Mouse (Mus musculus) gastrocnemius, adult 2 months (tissue): ENCODE results near the gene Esrrb. TPM values are rescaled to one million over a fixed set of nuclear protein-coding genes. Genes with fewer than 3 reads are reported as not detected.

Source experiments
- DNase-seq: peaks from one replicate; pipeline ENCODE4 v3.0.0; 2022
- H3K27ac ChIP-seq: fragments of 200-600 bp; 2 replicates; pipeline ENCODE4 v1.8.1; 2022; ENCODE audit warnings: mild to moderate bottlenecking
- H3K4me3 ChIP-seq: fragments of 200-600 bp; 2 replicates; pipeline ENCODE4 v1.8.1; 2022; ENCODE audit warnings: mild to moderate bottlenecking, moderate library complexity
- CTCF ChIP-seq: fragments of 200-600 bp; IDR thresholded peaks from 2 replicates; pipeline ENCODE4 v1.8.1; 2022; ENCODE audit warnings: antibody characterized with exemption, mild to moderate bottlenecking, moderate library complexity
- intact Hi-C: fragments of 180-260 bp; cut with DNase I; formaldehyde crosslinking; loops from one replicate; pipeline ENCODE4 v1.15.1; 2025
- total RNA-seq, 2 experiments: library from RNA; stranded (reverse); gene quantifications; 2 replicates each; pipeline ENCODE4 v1.2.3; 2021

The Esrrb gene
- total RNA-seq, 2 experiments from 2014 or later = 5.4 to 11.5 TPM

GRCm38 (mm10) chr12:86370611-86371383, 9.9 kb downstream of the Esrrb start:
- no peak overlapping the region for H3K4me3 ChIP-seq
- intact Hi-C loops = no loop called here
- TF ChIP-seq CTCF = no peak
- no peak overlapping the region for H3K27ac ChIP-seq
- no peak for DNase-seq

GRCm38 (mm10) chr12:86374286-86374685, 13.4 kb downstream of the Esrrb start:
- intact Hi-C loops = no loop called here
- TF ChIP-seq CTCF = no peak

GRCm38 (mm10) chr12:86379672-86380213, 18.8 kb downstream of the Esrrb start:
- Histone ChIP-seq H3K27ac (no peak overlapping the region), H3K4me3 (no peak overlapping the region)
- no peak for TF ChIP-seq CTCF
- no peak for DNase-seq
- intact Hi-C loops = no loop called here

More at GRCm38 (mm10) chr12:86374286-86374685, 13.4 kb downstream of the Esrrb start:
- Histone ChIP-seq H3K27ac (no peak overlapping the region), H3K4me3 (no peak overlapping the region)
- DNase-seq = no peak

- no peak overlapping the region for H3K4me3 ChIP-seq
- no peak overlapping the region for H3K27ac ChIP-seq
- intact Hi-C loops = no loop called here
- no peak for DNase-seq
- TF ChIP-seq CTCF = no peak
These were observed 22.9 kb downstream of the Esrrb start for GRCm38 (mm10) chr12:86383803-86384202.

GRCm38 (mm10) chr12:86387671-86388270, 26.9 kb downstream of the Esrrb start:
- Histone ChIP-seq H3K4me3 (no peak overlapping the region), H3K27ac (no peak overlapping the region)
- no peak for DNase-seq
- TF ChIP-seq CTCF = no peak
- intact Hi-C loops = no loop called here

GRCm38 (mm10) chr12:86394773-86395172, 33.9 kb downstream of the Esrrb start:
- Histone ChIP-seq H3K27ac (no peak overlapping the region), H3K4me3 (no peak overlapping the region)
- DNase-seq = no peak
- TF ChIP-seq CTCF = no peak
- intact Hi-C loops = no loop called here

- TF ChIP-seq CTCF = no peak
These were observed 34.4 kb downstream of the Esrrb start for GRCm38 (mm10) chr12:86395326-86395725.

GRCm38 (mm10) chr12:86398762-86399161, 37.8 kb downstream of the Esrrb start:
- no peak overlapping the region for H3K27ac ChIP-seq
- no peak for TF ChIP-seq CTCF
- intact Hi-C loops = no loop called here
- no peak overlapping the region for H3K4me3 ChIP-seq
- no peak for DNase-seq

More at GRCm38 (mm10) chr12:86395326-86395725, 34.4 kb downstream of the Esrrb start:
- Histone ChIP-seq H3K27ac (no peak overlapping the region), H3K4me3 (no peak overlapping the region)
- intact Hi-C loops = no loop called here
- DNase-seq = no peak

- DNase-seq = peak; percentile 86
- TF ChIP-seq CTCF = peak; percentile 92
- no peak overlapping the region for H3K27ac ChIP-seq
- intact Hi-C loops = loop anchor here (1.0 to 5.0 kb wide), 3 partner anchors 95 to 270 kb away; no protein-coding TSS in a partner anchor
- H3K4me3 ChIP-seq = peak overlapping the region; percentile 60
These were observed 41.8 kb downstream of the Esrrb start for GRCm38 (mm10) chr12:86402718-86403117.

GRCm38 (mm10) chr12:86421490-86421904, 60.6 kb downstream of the Esrrb start:
- peak; percentile 52 for DNase-seq
- no peak for TF ChIP-seq CTCF
- Histone ChIP-seq H3K4me3 (peak overlapping the region; percentile 85), H3K27ac (peak overlapping the region; percentile 77)
- intact Hi-C loops = loop anchor here (5.0 kb wide), 1 partner anchor 191 kb away; no protein-coding TSS in a partner anchor

- no peak for DNase-seq
- H3K27ac ChIP-seq = peak overlapping the region; percentile 77; the same call in 1 of the 2 replicates
- no peak for TF ChIP-seq CTCF
- intact Hi-C loops = loop anchor here (5.0 kb wide), 1 partner anchor 190 kb away; no protein-coding TSS in a partner anchor
- H3K4me3 ChIP-seq = peak overlapping the region; percentile 85
These were observed 61.4 kb downstream of the Esrrb start for GRCm38 (mm10) chr12:86422166-86422910.

GRCm38 (mm10) chr12:86423102-86423501, 62.2 kb downstream of the Esrrb start:
- intact Hi-C loops = loop anchor here (5.0 kb wide), 1 partner anchor 189 kb away; no protein-coding TSS in a partner anchor
- peak overlapping the region; percentile 85; the same call in 1 of the 2 replicates for H3K4me3 ChIP-seq
- no peak for TF ChIP-seq CTCF
- no peak overlapping the region for H3K27ac ChIP-seq
- no peak for DNase-seq
